Mouse (Mus musculus) G1E (cell line): ENCODE data around the gene Hoxb3.

Source experiments
- CTCF ChIP-seq: IDR thresholded peaks from 2 replicates; pipeline ENCODE4 v1.5.1; 2012; ENCODE audit warnings: low read depth, low read length, inconsistent platforms, mixed read lengths
- GATA1 ChIP-seq: IDR thresholded peaks from 2 replicates; pipeline ENCODE4 v1.6.1; 2012; ENCODE audit warnings: borderline replicate concordance, low read length, inconsistent platforms, mixed read lengths
- GATA2 ChIP-seq: IDR thresholded peaks from 2 replicates; pipeline ENCODE4 v1.6.1; 2012; ENCODE audit warnings: low read depth, low read length, inconsistent platforms, borderline replicate concordance
- TAL1 ChIP-seq: conservative IDR thresholded peaks from 2 replicates; pipeline ENCODE4 v1.6.1; 2012; ENCODE audit warnings: low read depth, low read length, inconsistent platforms, mixed read lengths

GRCm38 (mm10) chr11:96286739-96287385 is 36.3 kb upstream of the Hoxb3 start:
- no peak for TF ChIP-seq TAL1
- TF ChIP-seq CTCF = no peak
- no peak for TF ChIP-seq GATA2
- TF ChIP-seq GATA1 = no peak
